Mouse (Mus musculus) MEL (cell line): Measurements from ENCODE around the gene Olfr694. TPM values are rescaled to one million over a fixed set of nuclear protein-coding genes. Genes with fewer than 3 reads are reported as not detected.

ENCODE experiments used
- DNase-seq: peaks from one replicate; pipeline ENCODE4 v3.0.0; 2011; ENCODE audit warnings: low read depth, low spot score
- H3K27ac ChIP-seq: 2 replicates; pipeline ENCODE4 v1.5.1; 2012; ENCODE audit warnings: low read depth, mild to moderate bottlenecking, control low read depth, low read length, moderate library complexity; ENCODE audit not compliant: control insufficient read depth
- H3K27me3 ChIP-seq, 2 experiments: fragments of 150-350 bp in 1 of 2; sonication (generic) in 1 of 2; 2 replicates each; pipeline ENCODE4 v1.6.1; 2012; ENCODE audit warnings: low read length in 2 of 2, mild to moderate bottlenecking in 2 of 2, improper control_type of control experiment in 1 of 2, moderate library complexity in 1 of 2; ENCODE audit not compliant: insufficient read depth in 2 of 2, control insufficient read depth in 1 of 2
- H3K36me3 ChIP-seq, 2 experiments: 2 replicates each; pipeline ENCODE4 v1.6.1; 2012 to 2014; ENCODE audit warnings: low read length in 2 of 2, improper control_type of control experiment in 1 of 2, inconsistent platforms in 1 of 2, mild to moderate bottlenecking in 1 of 2; ENCODE audit not compliant: insufficient read depth in 2 of 2, control insufficient read depth in 1 of 2
- H3K4me1 ChIP-seq, 2 experiments: fragments of 150-350 bp in 1 of 2; sonication (generic) in 1 of 2; 2 replicates each; pipeline ENCODE4 v1.6.1; 2012; ENCODE audit warnings: low read length in 2 of 2, improper control_type of control experiment in 1 of 2, mild to moderate bottlenecking in 1 of 2; ENCODE audit not compliant: insufficient read depth in 2 of 2, control insufficient read depth in 1 of 2
- H3K4me3 ChIP-seq, 2 experiments: fragments of 150-350 bp in 1 of 2; sonication (generic) in 1 of 2; 2 replicates each; pipeline ENCODE4 v1.5.1; 2012; ENCODE audit warnings: low read depth in 2 of 2, low read length in 2 of 2, mild to moderate bottlenecking in 2 of 2, moderate library complexity in 2 of 2, control low read depth in 1 of 2, improper control_type of control experiment in 1 of 2; ENCODE audit not compliant: control insufficient read depth in 1 of 2, insufficient read depth in 1 of 2
- H3K79me2 ChIP-seq: 2 replicates; pipeline ENCODE4 v1.6.1; 2012; ENCODE audit warnings: mild to moderate bottlenecking, low read length, moderate library complexity; ENCODE audit not compliant: control insufficient read depth, poor library complexity, insufficient read depth
- H3K9ac ChIP-seq: 2 replicates; pipeline ENCODE4 v1.6.1; 2012; ENCODE audit warnings: low read depth, mild to moderate bottlenecking, control low read depth, low read length, moderate library complexity; ENCODE audit not compliant: control insufficient read depth, poor library complexity, severe bottlenecking
- H3K9me3 ChIP-seq: fragments of 150-350 bp; sonication (generic); replicated peaks from 2 replicates; pipeline ENCODE4 v1.6.1; 2012; ENCODE audit warnings: mild to moderate bottlenecking, low read length, improper control_type of control experiment, moderate library complexity; ENCODE audit not compliant: insufficient read depth
- BHLHE40 ChIP-seq: IDR thresholded peaks from 2 replicates; pipeline ENCODE4 v1.6.1; 2012; ENCODE audit warnings: low read depth, mild to moderate bottlenecking, inconsistent platforms, low read length, improper control_type of control experiment, borderline replicate concordance
- CHD1 ChIP-seq: IDR thresholded peaks from 2 replicates; pipeline ENCODE4 v1.6.1; 2012; ENCODE audit warnings: low read depth, mild to moderate bottlenecking, inconsistent platforms, low read length, improper control_type of control experiment
- CHD2 ChIP-seq: IDR thresholded peaks from 2 replicates; pipeline ENCODE4 v1.6.1; 2011; ENCODE audit warnings: low read length, improper control_type of control experiment
- E2F4 ChIP-seq: IDR thresholded peaks from 2 replicates; pipeline ENCODE4 v1.6.1; 2011; ENCODE audit warnings: low read depth, low read length, improper control_type of control experiment, borderline replicate concordance
- ETS1 ChIP-seq: IDR thresholded peaks from 2 replicates; pipeline ENCODE4 v1.6.1; 2012; ENCODE audit warnings: low read depth, mild to moderate bottlenecking, inconsistent platforms, low read length, improper control_type of control experiment, moderate library complexity
- HCFC1 ChIP-seq: IDR thresholded peaks from 2 replicates; pipeline ENCODE4 v1.6.1; 2012; ENCODE audit warnings: low read depth, mild to moderate bottlenecking, inconsistent platforms, low read length, improper control_type of control experiment, moderate library complexity
- JUND ChIP-seq: IDR thresholded peaks from 2 replicates; pipeline ENCODE4 v1.6.1; 2011; ENCODE audit warnings: low read depth, mild to moderate bottlenecking, improper control_type of control experiment, low read length
- MAFK ChIP-seq: IDR thresholded peaks from 2 replicates; pipeline ENCODE4 v1.6.1; 2011; ENCODE audit warnings: low read depth, mild to moderate bottlenecking, low read length, improper control_type of control experiment, borderline replicate concordance
- MAX ChIP-seq: IDR thresholded peaks from 2 replicates; pipeline ENCODE4 v1.6.1; 2011; ENCODE audit warnings: low read length, improper control_type of control experiment
- MAZ ChIP-seq: IDR thresholded peaks from 2 replicates; pipeline ENCODE4 v1.6.1; 2012; ENCODE audit warnings: low read depth, mild to moderate bottlenecking, inconsistent platforms, low read length, improper control_type of control experiment
- NRF1 ChIP-seq: IDR thresholded peaks from 2 replicates; pipeline ENCODE4 v1.6.1; 2014; ENCODE audit warnings: low read depth, mild to moderate bottlenecking, inconsistent platforms, low read length, improper control_type of control experiment, moderate library complexity; ENCODE audit not compliant: poor library complexity, insufficient read depth, severe bottlenecking
- POLR2A ChIP-seq, 2 experiments: IDR thresholded peaks; 2 replicates each; pipeline ENCODE4 v1.6.1; 2011 to 2012; ENCODE audit warnings: low read length in 2 of 2, mild to moderate bottlenecking in 2 of 2, control low read depth in 1 of 2, improper control_type of control experiment in 1 of 2, low read depth in 1 of 2, moderate library complexity in 1 of 2; ENCODE audit not compliant: control insufficient read depth in 1 of 2, insufficient read depth in 1 of 2, poor library complexity in 1 of 2
- RAD21 ChIP-seq: IDR thresholded peaks from 2 replicates; pipeline ENCODE4 v1.6.1; 2011; ENCODE audit warnings: mild to moderate bottlenecking, low read depth, low read length, improper control_type of control experiment
- SIN3A ChIP-seq: IDR thresholded peaks from 2 replicates; pipeline ENCODE4 v1.6.1; 2012; ENCODE audit warnings: low read length, improper control_type of control experiment, inconsistent platforms
- TAL1 ChIP-seq: IDR thresholded peaks from 2 replicates; pipeline ENCODE4 v1.6.1; 2012; ENCODE audit warnings: mild to moderate bottlenecking, inconsistent platforms, low read length, moderate library complexity, mixed read lengths
- TCF12 ChIP-seq: IDR thresholded peaks from 2 replicates; pipeline ENCODE4 v1.6.1; 2014; ENCODE audit warnings: low read depth, mild to moderate bottlenecking, inconsistent platforms, low read length, improper control_type of control experiment, moderate library complexity
- USF1 ChIP-seq: IDR thresholded peaks from 2 replicates; pipeline ENCODE4 v1.6.1; 2014; ENCODE audit warnings: low read depth, mild to moderate bottlenecking, inconsistent platforms, low read length, improper control_type of control experiment, moderate library complexity
- USF2 ChIP-seq, 2 experiments: IDR thresholded peaks; 2 replicates each; pipeline ENCODE4 v1.6.1; 2011 to 2012; ENCODE audit warnings: improper control_type of control experiment in 2 of 2, low read length in 2 of 2, borderline replicate concordance in 1 of 2, inconsistent platforms in 1 of 2, low read depth in 1 of 2, mild to moderate bottlenecking in 1 of 2; ENCODE audit not compliant: insufficient read depth in 1 of 2
- polyA plus RNA-seq, 2 experiments: library from polyadenylated mRNA; stranded (reverse) in 1 of 2; unstranded in 1 of 2; fragments of >175 nt in 1 of 2; fragments of >200 nt in 1 of 2; gene quantifications; 2 replicates each; pipeline versions ENCODE4 v1.2.1 to v1.2.4; 2012; ENCODE audit warnings: low replicate concordance in 2 of 2, low read depth in 1 of 2; ENCODE audit not compliant: insufficient read length in 2 of 2, insufficient read depth in 1 of 2, missing spikeins in 1 of 2
- total RNA-seq: library from RNA; depleted of rRNA; stranded (reverse); fragments of 300-350 nt; gene quantifications from 2 replicates; pipeline ENCODE4 v1.2.3, GENCODE M21; 2012

Olfr694 gene
- total and polyA plus RNA-seq, 3 experiments, result not detected

DNA sequence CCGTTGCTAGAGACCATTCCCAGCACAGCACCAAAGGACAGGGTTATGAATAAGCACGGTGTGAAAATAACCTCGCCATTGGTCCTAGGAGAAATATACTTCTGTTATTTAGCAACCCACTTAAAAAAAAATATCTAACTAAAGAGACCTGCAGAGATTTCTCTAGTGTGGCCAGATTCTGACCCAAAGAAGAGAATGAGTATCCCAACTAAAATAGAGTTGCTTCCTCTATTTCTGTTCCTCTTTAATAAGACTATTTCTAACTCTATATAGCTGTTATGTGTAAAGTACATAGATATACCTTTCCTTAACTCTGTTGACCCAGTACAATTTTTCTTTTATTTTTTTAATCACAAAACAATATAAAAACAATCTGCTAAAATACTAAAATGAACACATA, 1.4 kb upstream of the Olfr694 start:
- Histone ChIP-seq H3K4me3 (no peak overlapping the region), H3K79me2 (no peaks in the 10 kb centered on the region)

GRCm38 (mm10) chr7:106685382-106685781, 6.2 kb downstream of the Olfr694 start:
- no peak for TF ChIP-seq JUND
- no peak for TF ChIP-seq POLR2A (IDR thresholded peaks at IDR 0.05; ENCODE audit: control insufficient read depth in 1 of 2, insufficient read depth in 1 of 2, low read depth in 1 of 2, low read length in 2 of 2, poor library complexity in 1 of 2)
- no peak for TF ChIP-seq CHD2
- TF ChIP-seq BHLHE40, result no peak
- TF ChIP-seq ETS1, result no peak
- no peak for TF ChIP-seq NRF1
- no peak for TF ChIP-seq CHD1
- TF ChIP-seq HCFC1, result no peak
- TF ChIP-seq TCF12, result no peak
- TF ChIP-seq MAZ, result no peak
- no peak for TF ChIP-seq USF2 (IDR thresholded peaks at IDR 0.05; ENCODE audit: borderline replicate concordance in 1 of 2, insufficient read depth in 1 of 2, low read depth in 1 of 2, low read length in 2 of 2)
- TF ChIP-seq USF1, result no peak
- no peak for TF ChIP-seq MAFK
- no peak for TF ChIP-seq E2F4
- TF ChIP-seq RAD21, result no peak
- TF ChIP-seq MAX, result no peak
- no peak for TF ChIP-seq TAL1
- no peaks in the 10 kb centered on the region for H3K9me3 ChIP-seq
- no peak for DNase-seq
- H3K36me3 ChIP-seq, result no peaks in the 10 kb centered on the region
- H3K27ac ChIP-seq, result no peak overlapping the region
- no peak overlapping the region for H3K4me3 ChIP-seq
- no peak overlapping the region for H3K9ac ChIP-seq
- H3K4me1 ChIP-seq, result no peaks in the 10 kb centered on the region
- no peaks in the 10 kb centered on the region for H3K27me3 ChIP-seq
- H3K79me2 ChIP-seq, result no peaks in the 10 kb centered on the region

More for the DNA sequence above, 1.4 kb upstream of the Olfr694 start:
- Histone ChIP-seq H3K9me3 (no peaks in the 10 kb centered on the region), H3K4me1 (no peaks in the 10 kb centered on the region), H3K9ac (no peak overlapping the region), H3K27ac (no peak overlapping the region), H3K27me3 (no peaks in the 10 kb centered on the region), H3K36me3 (no peaks in the 10 kb centered on the region)
- no peak for TF ChIP-seq SIN3A
- no peak for TF ChIP-seq MAZ
- TF ChIP-seq JUND, result no peak
- no peak for DNase-seq
